Mouse (Mus musculus) granulocyte monocyte progenitor cell, adult 5-6 weeks (primary cell): ENCODE measurements around the gene Olfr1209. TPM values are rescaled to one million over a fixed set of nuclear protein-coding genes. Genes with fewer than 3 reads are reported as not detected.

Experiments used
- ATAC-seq: replicated peaks from 2 replicates; pipeline ENCODE4 v1.8.0; 2016; ENCODE audit warnings: mild to moderate bottlenecking, moderate TSS enrichment, inconsistent platforms; ENCODE audit not compliant: poor library complexity, severe bottlenecking
- total RNA-seq, 2 experiments: library from RNA; stranded (forward) in 1 of 2; stranded (reverse) in 1 of 2; fragments of 200-712, 200-1000 nt in 1 of 2; fragments of >200 nt in 1 of 2; fragmentation: Nextera tagmentation in 1 of 2; gene quantifications; 2 replicates each; pipeline ENCODE4 v1.2.3; 2014 to 2017

The Olfr1209 gene
- total RNA-seq (2014; fragmentation: Nextera tagmentation) (not detected in 2 replicates), total RNA-seq (2017) (not detected in 2 replicates)

GRCm38 (mm10) chr2:88915057-88915456, at the start of gene Olfr1209:
Olfr1209 (minus strand) TSS chr2:88915157.
- ATAC-seq, result no peak

GRCm38 (mm10) chr2:88953669-88954068, 38.7 kb upstream of the Olfr1209 start, which contains the start of gene Olfr1212:
Olfr1212 (plus strand) TSS chr2:88953969.
- no peak for ATAC-seq

GRCm38 (mm10) chr2:88938011-88938410, 23.1 kb upstream of the Olfr1209 start, which contains the start of gene Olfr1211:
Olfr1211 (minus strand) TSS chr2:88938111.
- ATAC-seq, result no peak

- no peak for ATAC-seq
Measured at GRCm38 (mm10) chr2:88902211-88902610, 12.7 kb downstream of the Olfr1209 start, which contains the start of gene Olfr1208. Olfr1208 (minus strand) TSS chr2:88902311.

GRCm38 (mm10) chr2:88862931-88863330, 52.0 kb downstream of the Olfr1209 start, which contains the start of gene Olfr1206:
Olfr1206 (plus strand) TSS chr2:88863231.
- ATAC-seq, result no peak

Other genes with a start within 250 kb of the Olfr1209 start
- not detected in 2 replicates for gene Olfr1193, start 239.5 kb downstream of the Olfr1209 start, total RNA-seq (2014; fragmentation: Nextera tagmentation)
- not detected in 2 replicates for gene Olfr1193, start 239.5 kb downstream of the Olfr1209 start, total RNA-seq (2017)
- gene Olfr1195, start 226.0 kb downstream of the Olfr1209 start, total RNA-seq (2014; fragmentation: Nextera tagmentation), result not detected in 2 replicates
- gene Olfr1195, start 226.0 kb downstream of the Olfr1209 start, total RNA-seq (2017), result not detected in 2 replicates
- gene Olfr1196, start 210.6 kb downstream of the Olfr1209 start, total RNA-seq (2014; fragmentation: Nextera tagmentation), result not detected in 2 replicates
- not detected in 2 replicates for gene Olfr1196, start 210.6 kb downstream of the Olfr1209 start, total RNA-seq (2017)
- not detected in 2 replicates for gene Olfr1197, start 182.8 kb downstream of the Olfr1209 start, total RNA-seq (2014; fragmentation: Nextera tagmentation)
- not detected in 2 replicates for gene Olfr1197, start 182.8 kb downstream of the Olfr1209 start, total RNA-seq (2017)
- not detected in 2 replicates for gene Olfr1198, start 163.8 kb downstream of the Olfr1209 start, total RNA-seq (2014; fragmentation: Nextera tagmentation)
- gene Olfr1198, start 163.8 kb downstream of the Olfr1209 start, total RNA-seq (2017), result not detected in 2 replicates
- gene Olfr1199, start 154.7 kb downstream of the Olfr1209 start, total RNA-seq (2014; fragmentation: Nextera tagmentation), result not detected in 2 replicates
- not detected in 2 replicates for gene Olfr1199, start 154.7 kb downstream of the Olfr1209 start, total RNA-seq (2017)
- not detected in 2 replicates for gene Olfr1200, start 144.7 kb downstream of the Olfr1209 start, total RNA-seq (2014; fragmentation: Nextera tagmentation)
- gene Olfr1200, start 144.7 kb downstream of the Olfr1209 start, total RNA-seq (2017), result not detected in 2 replicates
- not detected in 2 replicates for gene Olfr1201, start 122.1 kb downstream of the Olfr1209 start, total RNA-seq (2014; fragmentation: Nextera tagmentation)
- not detected in 2 replicates for gene Olfr1201, start 122.1 kb downstream of the Olfr1209 start, total RNA-seq (2017)
- gene Olfr1202, start 100.7 kb downstream of the Olfr1209 start, total RNA-seq (2014; fragmentation: Nextera tagmentation), result not detected in 2 replicates
- not detected in 2 replicates for gene Olfr1202, start 100.7 kb downstream of the Olfr1209 start, total RNA-seq (2017)
- not detected in 2 replicates for gene Olfr1205, start 85.4 kb downstream of the Olfr1209 start, total RNA-seq (2014; fragmentation: Nextera tagmentation)
- gene Olfr1205, start 85.4 kb downstream of the Olfr1209 start, total RNA-seq (2017), result not detected in 2 replicates
- not detected in 2 replicates for gene Olfr1204, start 65.9 kb downstream of the Olfr1209 start, total RNA-seq (2014; fragmentation: Nextera tagmentation)
- not detected in 2 replicates for gene Olfr1204, start 65.9 kb downstream of the Olfr1209 start, total RNA-seq (2017)
- not detected in 2 replicates for gene Olfr1206, start 51.9 kb downstream of the Olfr1209 start, total RNA-seq (2014; fragmentation: Nextera tagmentation)
- gene Olfr1206, start 51.9 kb downstream of the Olfr1209 start, total RNA-seq (2017), result not detected in 2 replicates
- not detected in 2 replicates for gene Olfr1208, start 12.8 kb downstream of the Olfr1209 start, total RNA-seq (2014; fragmentation: Nextera tagmentation)
- not detected in 2 replicates for gene Olfr1208, start 12.8 kb downstream of the Olfr1209 start, total RNA-seq (2017)
- not detected in 2 replicates for gene Olfr1211, start 23.0 kb upstream of the Olfr1209 start, total RNA-seq (2014; fragmentation: Nextera tagmentation)
- gene Olfr1211, start 23.0 kb upstream of the Olfr1209 start, total RNA-seq (2017), result not detected in 2 replicates
- gene Olfr1212, start 38.8 kb upstream of the Olfr1209 start, total RNA-seq (2014; fragmentation: Nextera tagmentation), result not detected in 2 replicates
- gene Olfr1212, start 38.8 kb upstream of the Olfr1209 start, total RNA-seq (2017), result not detected in 2 replicates
- not detected in 2 replicates for gene Gm13762, start 65.1 kb upstream of the Olfr1209 start, total RNA-seq (2014; fragmentation: Nextera tagmentation)
- gene Gm13762, start 65.1 kb upstream of the Olfr1209 start, total RNA-seq (2017), result not detected in 2 replicates
- gene Olfr1214, start 77.5 kb upstream of the Olfr1209 start, total RNA-seq (2014; fragmentation: Nextera tagmentation), result not detected in 2 replicates
- not detected in 2 replicates for gene Olfr1214, start 77.5 kb upstream of the Olfr1209 start, total RNA-seq (2017)
- not detected in 2 replicates for gene Olfr1215, start 91.8 kb upstream of the Olfr1209 start, total RNA-seq (2014; fragmentation: Nextera tagmentation)
- not detected in 2 replicates for gene Olfr1215, start 91.8 kb upstream of the Olfr1209 start, total RNA-seq (2017)
- not detected in 2 replicates for gene Olfr1216, start 103.2 kb upstream of the Olfr1209 start, total RNA-seq (2014; fragmentation: Nextera tagmentation)
- gene Olfr1216, start 103.2 kb upstream of the Olfr1209 start, total RNA-seq (2017), result not detected in 2 replicates
- not detected in 2 replicates for gene Olfr1217, start 116.9 kb upstream of the Olfr1209 start, total RNA-seq (2014; fragmentation: Nextera tagmentation)
- not detected in 2 replicates for gene Olfr1217, start 116.9 kb upstream of the Olfr1209 start, total RNA-seq (2017)
- gene Olfr1218, start 146.0 kb upstream of the Olfr1209 start, total RNA-seq (2014; fragmentation: Nextera tagmentation), result not detected in 2 replicates
- gene Olfr1218, start 146.0 kb upstream of the Olfr1209 start, total RNA-seq (2017), result not detected in 2 replicates
- gene Olfr1219, start 168.4 kb upstream of the Olfr1209 start, total RNA-seq (2014; fragmentation: Nextera tagmentation), result not detected in 2 replicates
- gene Olfr1219, start 168.4 kb upstream of the Olfr1209 start, total RNA-seq (2017), result not detected in 2 replicates
- gene Olfr1220, start 191.7 kb upstream of the Olfr1209 start, total RNA-seq (2014; fragmentation: Nextera tagmentation), result not detected in 2 replicates
- gene Olfr1220, start 191.7 kb upstream of the Olfr1209 start, total RNA-seq (2017), result not detected in 2 replicates
- not detected in 2 replicates for gene Olfr1221, start 202.1 kb upstream of the Olfr1209 start, total RNA-seq (2014; fragmentation: Nextera tagmentation)
- gene Olfr1221, start 202.1 kb upstream of the Olfr1209 start, total RNA-seq (2017), result not detected in 2 replicates
- gene Olfr1222, start 217.9 kb upstream of the Olfr1209 start, total RNA-seq (2014; fragmentation: Nextera tagmentation), result not detected in 2 replicates
- not detected in 2 replicates for gene Olfr1222, start 217.9 kb upstream of the Olfr1209 start, total RNA-seq (2017)
- gene Olfr1223, start 236.4 kb upstream of the Olfr1209 start, total RNA-seq (2014; fragmentation: Nextera tagmentation), result not detected in 2 replicates
- not detected in 2 replicates for gene Olfr1223, start 236.4 kb upstream of the Olfr1209 start, total RNA-seq (2017)
- gene Olfr1224-ps1, start 248.9 kb upstream of the Olfr1209 start, total RNA-seq (2014; fragmentation: Nextera tagmentation), result not detected in 2 replicates
- gene Olfr1224-ps1, start 248.9 kb upstream of the Olfr1209 start, total RNA-seq (2017), result not detected in 2 replicates